ENCODE assay signal across 8 mouse cellular contexts in genomic region chr1:93343504-93344047, GRCm38 (mm10). TPM values are rescaled to one million over a fixed set of nuclear protein-coding genes. Genes with fewer than 3 reads are reported as not detected.
DNase-seq lines count a peak whose midpoint lies in the region; ATAC-seq and TF ChIP-seq lines count a peak whose summit lies in the region.

No protein-coding gene starts in this region.

- no peak for TF ChIP-seq EP300 in CH12.LX (IDR thresholded peaks at IDR 0.05; ENCODE audit: low read length)

- peak; percentile 20 for TF ChIP-seq RAD21 in CH12.LX (IDR thresholded peaks at IDR 0.05; ENCODE audit: low read depth, low read length)

- H3K9ac ChIP-seq in CH12.LX (ENCODE audit: insufficient read depth, low read depth) = peak overlapping the region; percentile 83
- H3K9ac ChIP-seq in heart, embryonic 15.5 days = peak overlapping the region; percentile 81
- H3K9ac ChIP-seq in liver, embryonic 15.5 days = peak overlapping the region; percentile 84
- peak overlapping the region; percentile 76 for H3K9ac ChIP-seq in neural tube, embryonic 14.5 days (replicated peaks; ENCODE audit: low read depth, low read length)

- no peaks in the 10 kb centered on the region for H3K27me3 ChIP-seq in CH12.LX (replicated peaks)
- no peaks in the 10 kb centered on the region for H3K27me3 ChIP-seq in forebrain, embryonic 10.5 days (ENCODE audit: poor library complexity, severe bottlenecking)
- no peaks in the 10 kb centered on the region for H3K27me3 ChIP-seq in heart, embryonic 15.5 days
- H3K27me3 ChIP-seq in liver, embryonic 15.5 days = no peaks in the 10 kb centered on the region
- H3K27me3 ChIP-seq in neural tube, embryonic 14.5 days (ENCODE audit: control insufficient read depth, insufficient read depth, low read length) = no peaks in the 10 kb centered on the region

- in situ Hi-C loops in CH12.LX (cut with MboI; ENCODE audit: low pct_ligation_motif_present, low pct_unique_long_range_greater_than_20kb, low sequenced_read_pairs) = no loop called here

- peak; percentile 86 for TF ChIP-seq POLR2A in CH12.LX (IDR thresholded peaks at IDR 0.05; ENCODE audit: low read depth, low read length)

- peak in 1 of 2 experiments; percentile 42; a peak in 2 of 4 replicates for TF ChIP-seq CTCF in CH12.LX (conservative IDR thresholded peaks at IDR 0.05 in 1 of 2, IDR thresholded peaks at IDR 0.05 in 1 of 2; ENCODE audit: low read depth in 2 of 2, low read length in 2 of 2)

- H3K36me3 ChIP-seq in CH12.LX (replicated peaks in 1 of 2; ENCODE audit: control insufficient read depth in 1 of 2, insufficient read depth in 1 of 2, low read length in 1 of 2) = peaks cover 21 to 33% of the 10 kb centered on the region in 2 experiments
- peaks cover 31% of the 10 kb centered on the region for H3K36me3 ChIP-seq in forebrain, embryonic 10.5 days (replicated peaks)
- peaks cover 16% of the 10 kb centered on the region for H3K36me3 ChIP-seq in heart, embryonic 15.5 days
- H3K36me3 ChIP-seq in liver, embryonic 15.5 days (replicated peaks) = peaks cover 28% of the 10 kb centered on the region
- peaks cover 16% of the 10 kb centered on the region for H3K36me3 ChIP-seq in neural tube, embryonic 14.5 days (ENCODE audit: control insufficient read depth, insufficient read depth, low read length)

- H3K4me2 ChIP-seq in CH12.LX (ENCODE audit: insufficient read depth, low read depth, poor library complexity, severe bottlenecking) = no peak overlapping the region
- H3K4me2 ChIP-seq in heart, embryonic 15.5 days = peak overlapping the region; percentile 97
- peak overlapping the region; percentile 92 for H3K4me2 ChIP-seq in liver, embryonic 15.5 days
- peak overlapping the region; percentile 89 for H3K4me2 ChIP-seq in neural tube, embryonic 14.5 days (ENCODE audit: low read depth, low read length)

- no peak overlapping the region for H3K27ac ChIP-seq in CH12.LX (ENCODE audit: insufficient read depth, low read depth)
- H3K27ac ChIP-seq in forebrain, embryonic 10.5 days = peak overlapping the region; percentile 92
- peak overlapping the region; percentile 65 for H3K27ac ChIP-seq in heart, embryonic 15.5 days
- peak overlapping the region; percentile 81 for H3K27ac ChIP-seq in liver, embryonic 15.5 days (replicated peaks)
- peak overlapping the region; percentile 48; the same call in 1 of the 2 replicates for H3K27ac ChIP-seq in neural tube, embryonic 14.5 days (ENCODE audit: low read depth, low read length)

- dilution Hi-C loops in CH12.LX (cut with MboI; ENCODE audit: extremely low pct_ligation_motif_present, extremely low pct_unique_long_range_greater_than_20kb, low sequenced_read_pairs) = no loop called here

- peaks cover 5 to 28% of the 10 kb centered on the region in 2 experiments for H3K4me1 ChIP-seq in CH12.LX (ENCODE audit: control insufficient read depth in 1 of 2, insufficient read depth in 2 of 2)
- peaks cover 28% of the 10 kb centered on the region for H3K4me1 ChIP-seq in forebrain, embryonic 10.5 days
- H3K4me1 ChIP-seq in heart, embryonic 15.5 days (replicated peaks) = peaks cover 17% of the 10 kb centered on the region
- peaks cover 36% of the 10 kb centered on the region for H3K4me1 ChIP-seq in liver, embryonic 15.5 days (replicated peaks)
- peaks cover 8% of the 10 kb centered on the region for H3K4me1 ChIP-seq in neural tube, embryonic 14.5 days (ENCODE audit: control insufficient read depth, insufficient read depth, low read length)

- no peaks in the 10 kb centered on the region for H3K9me3 ChIP-seq in CH12.LX (replicated peaks; ENCODE audit: low read length)
- H3K9me3 ChIP-seq in forebrain, embryonic 10.5 days = no peaks in the 10 kb centered on the region
- H3K9me3 ChIP-seq in heart, embryonic 15.5 days (replicated peaks) = no peaks in the 10 kb centered on the region
- H3K9me3 ChIP-seq in liver, embryonic 15.5 days (replicated peaks) = no peaks in the 10 kb centered on the region
- no peaks in the 10 kb centered on the region for H3K9me3 ChIP-seq in neural tube, embryonic 14.5 days (ENCODE audit: control insufficient read depth, low read length)

- H3K4me3 ChIP-seq in CH12.LX (replicated peaks in 1 of 3; ENCODE audit: low read depth in 2 of 3, low read length in 2 of 3, poor library complexity in 1 of 3) = peak overlapping the region; percentile 78 to 98 (median 87)
- peak overlapping the region; percentile 88 for H3K4me3 ChIP-seq in forebrain, embryonic 10.5 days
- H3K4me3 ChIP-seq in heart, embryonic 15.5 days = peak overlapping the region; percentile 89
- peak overlapping the region; percentile 86 for H3K4me3 ChIP-seq in liver, embryonic 15.5 days (replicated peaks)
- peak overlapping the region; percentile 91 for H3K4me3 ChIP-seq in neural tube, embryonic 14.5 days (ENCODE audit: low read depth, low read length)

- peaks cover 25% of the 10 kb centered on the region for H3K79me2 ChIP-seq in CH12.LX (replicated peaks; ENCODE audit: control insufficient read depth, extremely low read depth, insufficient read depth, poor library complexity, severe bottlenecking)

- under 1% methylated on average over 39 of the region's 39 CpGs for WGBS in forebrain, embryonic 10.5 days
- under 1% methylated on average over 39 of the region's 39 CpGs for WGBS in heart, embryonic 15.5 days
- WGBS in liver, embryonic 15.5 days (ENCODE audit: insufficient replicate concordance) = under 1% methylated on average over 39 of the region's 39 CpGs
- WGBS in neural tube, embryonic 14.5 days = under 1% methylated on average over 39 of the region's 39 CpGs

- DNase-seq in CH12.LX (ENCODE audit: extremely low read depth) = peak; percentile 96
- DNase-seq in c-Kit-positive CD71-negative TER-119-negative erythroid progenitor cells, embryonic 14.5 days (ENCODE audit: low read depth) = peak; percentile 89
- DNase-seq in forebrain, embryonic 10.5 days (ENCODE audit: extremely low spot score, low spot score) = peak; percentile 93
- DNase-seq in kidney, postnatal 25 days = peak; percentile 97 to 98
- DNase-seq in testis, postnatal 14 days (ENCODE audit: low spot score) = peak; percentile 98

- peak; percentile 95 for ATAC-seq in heart, embryonic 15.5 days (replicated peaks; ENCODE audit: insufficient number of reproducible peaks, insufficient read depth, low FRiP score, low read depth)
- peak; percentile 90 for ATAC-seq in liver, embryonic 15.5 days (ENCODE audit: insufficient read depth)
- peak; percentile 98 for ATAC-seq in neural tube, embryonic 14.5 days (ENCODE audit: low read depth)

TF ChIP-seq in CH12.LX, 34 proteins besides CTCF, POLR2A, EP300 and RAD21 (continues in another document):
- TF ChIP-seq POLR2AphosphoS2 (IDR thresholded peaks at IDR 0.05; ENCODE audit: low read depth, low read length) (peak; percentile 79; the same call in 1 of the 2 replicates), USF2 (conservative IDR thresholded peaks at IDR 0.05; ENCODE audit: low read depth, low read length) (no peak), JUN (IDR thresholded peaks at IDR 0.05; ENCODE audit: insufficient read depth, low read depth, low read length) (no peak), GABPA (IDR thresholded peaks at IDR 0.05; ENCODE audit: insufficient replicate concordance, low read depth, low read length) (peak; percentile 49; the same call in 1 of the 2 replicates), ZKSCAN1 (IDR thresholded peaks at IDR 0.05; ENCODE audit: borderline replicate concordance, low read depth, low read length) (no peak), CHD2 (IDR thresholded peaks at IDR 0.05; ENCODE audit: low read length) (peak; percentile 89), JUND (conservative IDR thresholded peaks at IDR 0.05; ENCODE audit: low read depth, low read length) (no peak), ZC3H11A (IDR thresholded peaks at IDR 0.05; ENCODE audit: low read depth, low read length) (no peak), CHD1 (IDR thresholded peaks at IDR 0.05; ENCODE audit: low read depth, low read length) (peak; percentile 54)

RNA-seq across cellular contexts. Expression of gene Pask, which starts 0.3 kb away (rescaled TPM):
- total RNA-seq in CH12.LX (2012; rRNA removed) (15.8 and 18.0 TPM in 2 replicates), CH12.LX (2014; rRNA removed) (11.7 and 13.4 TPM in 2 replicates)
- 10.2 and 10.8 TPM in 2 replicates for polyA plus RNA-seq in CH12.LX (2012; ENCODE audit: insufficient read length, low read depth)
- 32.7 and 36.5 TPM in 2 replicates for polyA plus RNA-seq in forebrain, embryonic 10.5 days (2016; fragmentation: Nextera tagmentation; extraction: Ambion mirVana)
- 5.4 and 7.7 TPM in 2 replicates for polyA plus RNA-seq in heart, embryonic 15.5 days (2015; fragmentation: Nextera tagmentation; extraction: Ambion mirVana)
- 5.4 and 6.0 TPM in 2 replicates for polyA plus RNA-seq in liver, embryonic 15.5 days (2015; fragmentation: Nextera tagmentation; extraction: Ambion mirVana)
- polyA plus RNA-seq in neural tube, embryonic 14.5 days (2014; fragmentation: Nextera tagmentation; extraction: Ambion mirVana) = 4.6 and 5.7 TPM in 2 replicates

RNA-seq across cellular contexts. Expression of gene Ppp1r7, which starts 0.9 kb away (rescaled TPM):
- 13.6 and 22.7 TPM in 2 replicates for total RNA-seq in CH12.LX (2012; rRNA removed)
- total RNA-seq in CH12.LX (2014; rRNA removed) = 17.3 and 21.2 TPM in 2 replicates
- 62.6 and 92.9 TPM in 2 replicates for polyA plus RNA-seq in CH12.LX (2012; ENCODE audit: insufficient read length, low read depth)
- 84.7 and 93.2 TPM in 2 replicates for polyA plus RNA-seq in forebrain, embryonic 10.5 days (2016; fragmentation: Nextera tagmentation; extraction: Ambion mirVana)
- 41.1 and 46.2 TPM in 2 replicates for polyA plus RNA-seq in heart, embryonic 15.5 days (2015; fragmentation: Nextera tagmentation; extraction: Ambion mirVana)
- 26.0 and 31.4 TPM in 2 replicates for polyA plus RNA-seq in liver, embryonic 15.5 days (2015; fragmentation: Nextera tagmentation; extraction: Ambion mirVana)
- polyA plus RNA-seq in neural tube, embryonic 14.5 days (2014; fragmentation: Nextera tagmentation; extraction: Ambion mirVana) = 57.9 and 67.7 TPM in 2 replicates

RNA-seq across cellular contexts. Expression of gene Ano7, which starts 30.2 kb away (rescaled TPM):
- 0.08 and 0.21 TPM in 2 replicates for total RNA-seq in CH12.LX (2012; rRNA removed)
- not detected in 2 replicates for total RNA-seq in CH12.LX (2014; rRNA removed)
- polyA plus RNA-seq in CH12.LX (2012; ENCODE audit: insufficient read length, low read depth) = 0.31 and 0.56 TPM in 2 replicates
- 0.06 TPM in 1 of 2 replicates, not detected in the other for polyA plus RNA-seq in forebrain, embryonic 10.5 days (2016; fragmentation: Nextera tagmentation; extraction: Ambion mirVana)
- polyA plus RNA-seq in heart, embryonic 15.5 days (2015; fragmentation: Nextera tagmentation; extraction: Ambion mirVana) = 0.16 and 0.33 TPM in 2 replicates
- polyA plus RNA-seq in liver, embryonic 15.5 days (2015; fragmentation: Nextera tagmentation; extraction: Ambion mirVana) = 0.08 TPM in 1 of 2 replicates, not detected in the other
- polyA plus RNA-seq in neural tube, embryonic 14.5 days (2014; fragmentation: Nextera tagmentation; extraction: Ambion mirVana) = 1.1 and 1.2 TPM in 2 replicates

RNA-seq across cellular contexts. Expression of gene Mterf4, which starts 37.9 kb away (rescaled TPM):
- total RNA-seq in CH12.LX (2012; rRNA removed) (25.6 and 27.9 TPM in 2 replicates), CH12.LX (2014; rRNA removed) (40.0 and 40.6 TPM in 2 replicates)
- 26.6 and 31.1 TPM in 2 replicates for polyA plus RNA-seq in CH12.LX (2012; ENCODE audit: insufficient read length, low read depth)
- polyA plus RNA-seq in forebrain, embryonic 10.5 days (2016; fragmentation: Nextera tagmentation; extraction: Ambion mirVana) = 35.1 and 39.8 TPM in 2 replicates
- 19.2 and 22.5 TPM in 2 replicates for polyA plus RNA-seq in heart, embryonic 15.5 days (2015; fragmentation: Nextera tagmentation; extraction: Ambion mirVana)
- polyA plus RNA-seq in liver, embryonic 15.5 days (2015; fragmentation: Nextera tagmentation; extraction: Ambion mirVana) = 9.9 and 10.2 TPM in 2 replicates
- polyA plus RNA-seq in neural tube, embryonic 14.5 days (2014; fragmentation: Nextera tagmentation; extraction: Ambion mirVana) = 31.2 and 31.6 TPM in 2 replicates
